Mouse (Mus musculus) limb, embryonic 12.5 days (tissue): ENCODE measurements around the gene Lrrc26. TPM values are rescaled to one million over a fixed set of nuclear protein-coding genes. Genes with fewer than 3 reads are reported as not detected.
A peak's percentile ranks its signal among the peaks of the same experiment; 100 is the strongest.

Experiments used
- ATAC-seq: fragments of 200-750 bp; cut with Nextera tagmentation; 2 replicates; pipeline ENCODE4 v1.8.0; 2017; ENCODE audit warnings: low read depth, moderate TSS enrichment; ENCODE audit not compliant: insufficient number of reproducible peaks, insufficient read depth, low FRiP score, low TSS enrichment
- H3K27ac ChIP-seq: fragments of 300-500 bp; sonication (generic); 2 replicates; pipeline ENCODE4 v1.5.1; 2016; ENCODE audit warnings: mild to moderate bottlenecking, moderate library complexity
- H3K27me3 ChIP-seq: fragments of 300-500 bp; sonication (generic); 2 replicates; pipeline ENCODE4 v1.6.1; 2016; ENCODE audit warnings: mild to moderate bottlenecking, moderate library complexity
- H3K36me3 ChIP-seq: fragments of 300-500 bp; sonication (generic); 2 replicates; pipeline ENCODE4 v1.6.1; 2016; ENCODE audit warnings: mild to moderate bottlenecking, moderate library complexity
- H3K4me1 ChIP-seq: fragments of 300-500 bp; sonication (generic); replicated peaks from 2 replicates; pipeline ENCODE4 v1.6.1; 2016
- H3K4me2 ChIP-seq: fragments of 300-500 bp; sonication (generic); 2 replicates; pipeline ENCODE4 v1.6.1; 2016; ENCODE audit warnings: mild to moderate bottlenecking, moderate library complexity
- H3K4me3 ChIP-seq: fragments of 300-500 bp; sonication (generic); replicated peaks from 2 replicates; pipeline ENCODE4 v1.5.1; 2016; ENCODE audit warnings: mild to moderate bottlenecking
- H3K9ac ChIP-seq: fragments of 300-500 bp; sonication (generic); replicated peaks from 2 replicates; pipeline ENCODE4 v1.6.1; 2016; ENCODE audit warnings: mild to moderate bottlenecking, moderate library complexity
- H3K9me3 ChIP-seq: fragments of 300-500 bp; sonication (generic); 2 replicates; pipeline ENCODE4 v1.6.1; 2016; ENCODE audit warnings: mild to moderate bottlenecking, moderate library complexity
- WGBS: fragments of 180-500 bp; shearing (Covaris S2); methylation state at CpG from one replicate; pipeline ENCODE4 v1.1.7; 2016; 5-methylcytosine and 5-hydroxymethylcytosine counted together
- polyA plus RNA-seq: library from polyadenylated mRNA; unstranded; fragments of >200 nt; fragmentation: Nextera tagmentation; extraction: Ambion mirVana; gene quantifications from 2 replicates; pipeline ENCODE4 v1.2.1, GENCODE M21; 2016

The Lrrc26 gene
- polyA plus RNA-seq, 1 experiment from 2014 or later, result not detected

DNA sequence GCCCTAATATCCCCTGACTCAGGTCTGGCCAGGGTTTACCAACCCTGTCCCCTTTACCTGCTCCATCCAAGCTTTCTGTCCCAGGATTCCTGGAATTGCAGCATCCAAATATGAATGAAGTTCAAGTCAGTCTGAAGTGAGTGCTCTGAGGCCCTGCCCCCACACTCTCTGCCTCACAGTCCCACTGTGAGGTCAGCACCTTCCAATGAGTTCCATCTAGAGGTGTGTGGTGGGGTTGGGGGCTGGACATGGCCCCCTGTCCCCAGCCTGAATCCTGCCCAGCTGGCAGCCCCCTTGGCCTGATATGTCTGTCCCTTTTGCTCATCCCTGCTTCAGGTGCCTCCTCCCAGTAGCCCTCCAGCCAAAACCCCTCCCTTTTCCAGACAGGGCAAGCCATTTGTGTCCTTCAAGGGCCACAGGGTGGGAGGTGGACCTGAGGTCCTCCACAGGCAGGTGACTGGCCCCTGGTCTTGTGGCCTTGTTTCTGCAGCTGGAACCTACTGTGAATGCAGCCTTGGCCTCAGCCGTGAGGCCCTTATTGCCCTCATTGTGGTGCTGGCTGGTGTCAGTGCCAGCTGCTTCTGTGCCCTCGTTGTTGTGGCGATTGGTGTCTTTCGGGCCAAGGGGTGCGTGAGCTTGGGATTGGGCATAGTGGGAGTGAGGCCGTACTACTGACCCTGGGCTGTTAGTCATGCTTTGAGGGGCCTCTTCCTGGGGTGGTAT is 1.6 kb upstream of the Lrrc26 start, which contains the start of gene Tmem210:
Tmem210 (plus strand) TSS at position 219 of the 723 bp plus-strand sequence.
- Histone ChIP-seq H3K36me3 (peaks cover 34% of the 10 kb centered on the region), H3K27ac (no peak within 1 kb of the TSS), H3K27me3 (peaks cover 70% of the 10 kb centered on the region), H3K4me2 (no peak within 1 kb of the TSS), H3K4me3 (no peak within 1 kb of the TSS), H3K4me1 (peaks cover 17% of the 10 kb centered on the region; the same call in 1 of the 2 replicates), H3K9me3 (no peaks in the 10 kb centered on the region), H3K9ac (no peak within 1 kb of the TSS)
- WGBS, result 82% methylated on average over 6 of the region's 6 CpGs
- no peak for ATAC-seq

DNA sequence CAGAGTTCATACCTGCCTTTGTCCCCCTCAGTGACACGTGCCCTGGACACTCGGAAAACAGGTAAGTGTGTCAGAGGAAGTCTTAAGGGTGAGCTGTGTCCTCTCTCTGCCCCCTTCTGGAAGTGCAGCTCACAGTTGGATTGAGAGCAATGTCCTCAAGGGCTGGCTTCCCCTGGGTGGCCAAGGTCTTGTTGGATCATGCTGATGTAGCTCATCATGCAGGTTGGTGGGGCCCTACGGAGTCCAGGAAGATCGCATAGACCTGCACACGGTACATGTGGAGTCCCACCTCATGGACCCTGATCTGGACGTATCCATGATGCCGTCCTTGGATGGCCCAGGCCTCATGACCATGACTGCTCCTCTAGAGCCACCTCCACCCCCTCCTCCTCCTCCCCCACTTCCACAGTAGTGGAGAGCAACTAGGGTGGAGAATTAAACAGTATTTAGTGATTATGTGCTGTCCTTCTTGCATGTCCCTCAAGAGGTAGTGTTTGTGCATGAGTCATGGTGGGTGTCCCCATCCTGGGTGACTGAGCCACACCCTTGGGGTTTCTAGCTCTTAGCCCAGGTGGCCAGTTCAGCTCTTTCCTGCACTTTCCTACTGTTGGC is 875 bp upstream of the Lrrc26 start:
- no peaks in the 10 kb centered on the region for H3K9me3 ChIP-seq
- 76% methylated on average over 7 of the region's 7 CpGs for WGBS
- H3K27me3 ChIP-seq, result peaks cover 77% of the 10 kb centered on the region
- H3K36me3 ChIP-seq, result peaks cover 26% of the 10 kb centered on the region
- H3K27ac ChIP-seq, result no peak overlapping the region
- no peak overlapping the region for H3K4me3 ChIP-seq
- no peak overlapping the region for H3K9ac ChIP-seq
- peaks cover 17% of the 10 kb centered on the region; the same call in 1 of the 2 replicates for H3K4me1 ChIP-seq
- no peak overlapping the region for H3K4me2 ChIP-seq
- no peak for ATAC-seq

- 2% methylated on average over 54 of the region's 54 CpGs for WGBS
- Histone ChIP-seq H3K36me3 (peaks cover 12% of the 10 kb centered on the region), H3K4me2 (peak overlapping the region; percentile 27), H3K4me3 (peak overlapping the region; percentile 31), H3K4me1 (peaks cover 17% of the 10 kb centered on the region; the same call in 1 of the 2 replicates), H3K27me3 (peaks cover 91% of the 10 kb centered on the region), H3K9ac (no peak overlapping the region), H3K9me3 (no peaks in the 10 kb centered on the region), H3K27ac (no peak overlapping the region)
- ATAC-seq, result no peak
Measured at GRCm38 (mm10) chr2:25290101-25290815, 543 bp downstream of the Lrrc26 start.

- Histone ChIP-seq H3K27ac (no peak overlapping the region), H3K9ac (no peak overlapping the region), H3K27me3 (peaks cover 97% of the 10 kb centered on the region), H3K4me1 (peaks cover 17% of the 10 kb centered on the region; the same call in 1 of the 2 replicates), H3K4me2 (peak overlapping the region; percentile 27), H3K4me3 (peak overlapping the region; percentile 31), H3K36me3 (peaks cover 7% of the 10 kb centered on the region), H3K9me3 (no peaks in the 10 kb centered on the region)
- WGBS, result 1% methylated on average over 18 of the region's 18 CpGs
- no peak for ATAC-seq
Measured at GRCm38 (mm10) chr2:25290816-25291130, 1.1 kb downstream of the Lrrc26 start.

DNA sequence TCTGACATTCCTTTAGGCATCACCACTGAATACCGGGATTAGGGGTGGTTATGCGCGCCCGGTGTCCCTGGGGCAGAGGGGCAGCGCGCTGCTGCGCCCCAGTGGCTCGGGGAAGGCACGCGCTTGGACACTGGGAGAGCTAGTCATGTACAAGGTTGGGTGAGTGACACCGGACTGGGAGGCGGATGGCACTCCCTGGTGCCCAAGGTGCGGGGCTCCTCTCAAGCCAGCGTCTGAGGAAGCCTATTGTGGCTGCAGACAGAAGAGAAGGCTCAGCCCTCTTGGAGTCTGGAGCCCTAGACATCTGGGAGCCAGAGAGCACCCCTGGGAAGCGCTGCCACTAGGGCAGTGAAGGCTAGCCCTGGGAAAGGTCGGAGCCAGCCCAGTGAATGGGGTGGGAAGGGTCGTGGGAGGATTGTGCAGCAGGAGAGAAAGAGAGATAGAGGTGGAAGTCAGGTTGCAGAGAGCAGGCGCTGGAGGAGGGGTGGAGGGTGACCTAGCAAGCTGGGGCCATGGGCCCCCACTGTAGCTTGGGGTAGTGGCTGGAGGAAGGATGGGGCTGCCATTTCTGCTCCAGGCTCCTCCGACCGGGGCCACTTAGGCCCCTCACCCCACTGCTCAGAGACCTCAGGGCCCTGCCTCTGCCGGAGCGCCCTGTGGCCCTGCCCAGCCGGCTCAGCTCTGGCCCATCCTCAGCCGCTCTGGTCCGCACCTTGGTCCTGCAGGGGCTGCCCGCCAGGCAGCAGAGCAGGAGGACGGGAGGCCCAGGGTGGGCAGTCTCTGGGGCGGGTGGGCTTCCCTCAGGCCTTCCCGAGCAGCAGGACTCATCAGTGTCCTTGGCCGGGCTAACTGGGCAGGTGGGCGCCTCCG is 1.7 kb downstream of the Lrrc26 start:
- peak overlapping the region; percentile 53 for H3K4me2 ChIP-seq
- H3K9ac ChIP-seq, result 0 out of 2 replicates have a peak overlapping the region, but pooled peaks have one; percentile 46
- peak overlapping the region; percentile 31 for H3K4me3 ChIP-seq
- H3K4me1 ChIP-seq, result peaks cover 17% of the 10 kb centered on the region; the same call in 1 of the 2 replicates
- WGBS, result 4% methylated on average over 32 of the region's 32 CpGs
- no peak for ATAC-seq
- no peaks in the 10 kb centered on the region for H3K9me3 ChIP-seq
- H3K27ac ChIP-seq, result no peak overlapping the region
- peaks cover 100% of the 10 kb centered on the region for H3K27me3 ChIP-seq
- peaks cover under 1% of the 10 kb centered on the region; the same call in 1 of the 2 replicates for H3K36me3 ChIP-seq

- no peaks in the 10 kb centered on the region for H3K36me3 ChIP-seq
- 9% methylated on average over 36 of the region's 43 CpGs for WGBS
- peak overlapping the region; percentile 53 for H3K4me2 ChIP-seq
- peak overlapping the region; percentile 31 for H3K4me3 ChIP-seq
- no peak for ATAC-seq
- H3K27me3 ChIP-seq, result peaks cover 100% of the 10 kb centered on the region
- peak overlapping the region; percentile 46; the same call in 1 of the 2 replicates for H3K9ac ChIP-seq
- no peaks in the 10 kb centered on the region for H3K9me3 ChIP-seq
- H3K27ac ChIP-seq, result no peak overlapping the region
- peaks cover 17% of the 10 kb centered on the region; the same call in 1 of the 2 replicates for H3K4me1 ChIP-seq
Measured at GRCm38 (mm10) chr2:25292054-25292544, 2.4 kb downstream of the Lrrc26 start.

GRCm38 (mm10) chr2:25292856-25293255 is 3.1 kb downstream of the Lrrc26 start:
- Histone ChIP-seq H3K27me3 (peaks cover 100% of the 10 kb centered on the region), H3K4me3 (no peak overlapping the region), H3K4me2 (no peak overlapping the region), H3K4me1 (peaks cover 17% of the 10 kb centered on the region; the same call in 1 of the 2 replicates), H3K9ac (no peak overlapping the region), H3K9me3 (no peaks in the 10 kb centered on the region), H3K27ac (no peak overlapping the region), H3K36me3 (no peaks in the 10 kb centered on the region)
- ATAC-seq, result no peak
- 0% methylated on average over 1 of the region's 1 CpGs for WGBS

DNA sequence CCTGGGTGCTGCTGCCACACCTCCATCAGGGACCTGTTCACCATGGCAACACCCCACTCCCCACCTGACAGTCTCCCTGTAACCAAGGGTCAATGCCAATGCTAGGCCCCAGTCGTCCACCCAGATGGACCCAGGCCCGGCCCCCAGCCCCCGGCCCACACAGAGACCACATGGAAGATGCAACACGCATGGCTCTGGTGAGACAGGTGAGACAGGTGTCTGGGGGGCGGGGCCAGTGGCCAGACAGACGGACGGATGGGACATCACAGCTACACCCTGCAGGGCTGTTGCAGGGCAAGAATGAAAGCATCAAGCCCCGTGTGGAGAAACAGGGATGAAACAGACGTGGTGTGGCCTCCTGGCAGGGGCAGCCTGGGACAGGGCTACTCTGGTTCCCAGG is 4.0 kb downstream of the Lrrc26 start:
- ATAC-seq, result no peak
- Histone ChIP-seq H3K9me3 (no peaks in the 10 kb centered on the region), H3K4me3 (no peak overlapping the region), H3K4me2 (no peak overlapping the region), H3K27me3 (peaks cover 99% of the 10 kb centered on the region), H3K4me1 (peaks cover 17% of the 10 kb centered on the region; the same call in 1 of the 2 replicates), H3K36me3 (no peaks in the 10 kb centered on the region), H3K27ac (no peak overlapping the region), H3K9ac (no peak overlapping the region)
- 68% methylated on average over 9 of the region's 9 CpGs for WGBS

DNA sequence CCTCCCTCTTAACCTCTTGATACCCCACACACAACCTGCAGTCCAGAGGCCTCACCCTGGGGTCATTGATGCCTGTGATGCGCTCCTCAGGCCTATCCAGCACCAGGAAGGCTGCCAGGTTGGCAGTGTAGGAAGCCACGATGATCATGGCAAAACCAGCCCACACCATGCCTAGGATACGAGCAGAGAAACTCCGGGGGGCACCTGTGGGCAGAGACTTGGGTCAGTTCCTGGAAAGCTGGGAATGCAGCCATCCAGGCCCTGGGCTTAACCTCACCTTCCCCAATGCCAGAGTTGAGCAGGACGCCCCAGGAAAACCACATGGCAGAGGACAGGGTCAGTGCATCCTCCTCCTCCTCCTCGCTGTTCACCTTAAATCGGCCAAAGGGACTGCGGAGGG is 7.4 kb downstream of the Lrrc26 start:
- no peak overlapping the region for H3K9ac ChIP-seq
- peaks cover 66% of the 10 kb centered on the region for H3K27me3 ChIP-seq
- peaks cover 5% of the 10 kb centered on the region; the same call in 1 of the 2 replicates for H3K4me1 ChIP-seq
- H3K9me3 ChIP-seq, result no peaks in the 10 kb centered on the region
- H3K4me3 ChIP-seq, result no peak overlapping the region
- 70% methylated on average over 8 of the region's 8 CpGs for WGBS
- no peak overlapping the region for H3K4me2 ChIP-seq
- no peaks in the 10 kb centered on the region for H3K36me3 ChIP-seq
- H3K27ac ChIP-seq, result no peak overlapping the region
- no peak for ATAC-seq

DNA sequence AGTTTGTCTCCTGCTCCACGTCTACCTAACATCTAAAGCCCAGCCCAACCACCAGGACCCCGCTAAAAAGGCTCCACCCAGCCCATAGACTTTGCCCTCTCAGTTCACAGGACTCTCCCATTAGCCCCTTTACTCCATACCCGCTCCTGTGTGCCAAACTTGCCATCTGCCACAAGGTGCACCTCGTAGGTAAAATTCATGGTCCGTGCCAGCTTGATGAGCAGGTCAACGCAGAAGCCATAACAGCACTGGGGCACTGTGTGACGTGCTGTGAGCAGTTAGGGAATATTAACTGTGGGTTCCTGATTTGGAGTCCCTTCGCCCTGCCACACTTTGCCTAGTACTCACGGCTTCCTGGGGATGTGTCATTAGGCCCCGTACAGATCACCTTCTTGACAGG is 8.3 kb downstream of the Lrrc26 start:
- Histone ChIP-seq H3K4me2 (no peak overlapping the region), H3K27me3 (peaks cover 60% of the 10 kb centered on the region), H3K27ac (no peak overlapping the region), H3K4me1 (no peaks in the 10 kb centered on the region), H3K9me3 (no peaks in the 10 kb centered on the region), H3K9ac (no peak overlapping the region), H3K4me3 (no peak overlapping the region), H3K36me3 (no peaks in the 10 kb centered on the region)
- WGBS, result 81% methylated on average over 10 of the region's 10 CpGs
- no peak for ATAC-seq
